Mouse (Mus musculus): ENCODE measurements around the gene Defb48.

Defb48 gene

GRCm38 (mm10) chr14:62928101-62928541 lies 56.2 kb downstream of the Defb48 start:
- no peak for DNase-seq (ENCODE audit: low spot score in 2 of 2)
